Mouse (Mus musculus): ENCODE data around the gene Cdk5rap3.

Gene Cdk5rap3

DNA sequence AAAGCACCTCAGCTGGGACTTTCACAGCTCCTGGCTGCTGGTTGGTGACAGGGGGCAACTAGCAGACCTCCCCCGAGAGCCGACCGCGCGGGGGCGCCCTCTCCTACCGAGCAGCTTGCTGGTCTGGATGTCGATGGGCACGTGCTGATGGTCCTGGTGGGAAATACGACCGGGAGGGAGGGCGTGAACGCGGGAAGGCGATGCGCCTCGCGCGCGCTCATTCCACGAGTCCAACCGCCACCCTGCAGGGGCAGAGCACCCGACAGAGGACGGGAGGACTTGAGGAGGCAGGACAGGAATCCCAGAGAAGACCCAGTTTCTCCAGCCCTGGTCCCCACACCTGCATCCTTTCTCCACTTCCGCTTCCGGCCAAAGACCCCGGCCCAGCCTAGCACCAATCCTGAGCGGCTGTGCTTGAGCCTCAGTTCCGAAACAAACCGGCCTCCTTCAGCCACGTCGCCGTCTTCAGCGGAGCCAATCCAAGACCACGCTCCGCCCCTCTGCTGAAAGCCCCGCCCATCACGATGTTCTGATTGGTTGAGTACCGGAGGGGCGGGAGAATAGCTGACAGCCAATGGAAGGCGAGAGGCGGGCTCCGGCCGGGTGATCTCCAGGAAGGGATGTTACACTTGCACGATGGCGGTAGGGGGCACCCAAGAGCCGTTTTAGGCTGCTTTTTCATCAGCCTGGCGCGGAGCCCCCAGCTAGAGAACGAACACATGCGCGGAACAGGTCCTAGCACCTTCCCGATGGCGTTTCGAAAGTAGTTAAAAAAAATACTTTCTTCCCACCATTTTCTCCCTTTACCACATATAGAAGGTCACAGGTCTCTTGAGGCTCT is at the start of gene Cdk5rap3:
Gene Cdk5rap3, minus strand, starts transcription at position 453 of the 841 bp plus-strand sequence.
- peak; percentile 100 for DNase-seq (ENCODE audit: low spot score in 2 of 2)

DNA sequence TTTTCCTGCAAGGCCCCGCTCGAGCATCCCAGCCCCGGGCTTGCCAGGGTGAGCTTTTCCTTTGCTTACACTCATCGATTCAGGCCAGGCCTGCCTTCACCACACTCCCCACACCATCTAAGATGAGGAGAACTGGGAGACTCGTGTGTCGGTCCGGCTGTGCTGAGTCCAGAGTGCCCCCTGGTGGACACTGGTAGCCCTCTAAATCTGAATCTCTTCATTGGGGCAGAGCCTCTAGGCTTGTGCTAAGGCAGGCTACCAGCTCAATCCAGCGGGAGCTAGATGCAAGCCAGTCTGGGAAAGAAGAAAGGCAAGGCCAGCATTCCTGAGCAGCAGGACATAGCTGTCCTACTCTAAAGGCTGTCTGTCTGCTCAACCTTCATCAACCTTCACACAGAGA is 47.3 kb upstream of the Cdk5rap3 start:
- peak; percentile 79 to 91 for DNase-seq (ENCODE audit: low spot score in 2 of 2)

DNA sequence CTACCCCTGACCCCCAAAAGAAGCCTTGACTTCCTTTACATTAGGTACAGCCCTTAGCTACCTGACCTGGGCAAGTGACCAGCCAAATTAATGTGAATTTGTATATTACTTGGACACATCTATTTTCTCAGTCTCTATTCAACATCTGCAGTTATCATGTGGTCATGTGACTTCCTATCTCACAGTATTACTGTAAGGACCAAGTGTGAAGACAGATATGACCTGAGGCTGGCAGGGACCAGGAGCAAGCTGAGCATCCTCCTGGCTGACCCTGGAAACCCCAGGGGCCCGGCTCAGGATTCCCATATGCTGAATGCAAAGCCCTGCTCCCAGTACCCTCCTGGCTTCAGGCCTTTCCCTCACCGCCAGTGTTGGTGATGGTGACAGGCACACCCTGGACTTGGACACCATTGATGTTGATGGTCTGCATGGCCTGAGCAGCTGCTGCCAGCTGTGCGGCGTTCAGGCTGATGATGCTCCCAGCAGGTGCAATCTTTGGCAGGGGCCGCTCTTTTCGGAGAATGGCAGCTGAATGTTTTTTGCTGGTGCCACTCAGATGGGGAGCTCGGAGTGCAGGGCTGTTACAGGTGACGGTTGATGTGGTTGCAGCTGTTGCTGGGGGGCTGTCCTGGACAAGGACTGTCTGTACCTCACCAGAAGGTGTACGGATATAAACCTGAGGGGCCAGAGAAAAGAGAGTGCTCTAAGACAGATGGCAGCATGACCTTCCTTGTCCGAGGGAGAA is 40.9 kb upstream of the Cdk5rap3 start:
- peak; percentile 63 to 68 for DNase-seq (ENCODE audit: low spot score in 2 of 2)

DNA sequence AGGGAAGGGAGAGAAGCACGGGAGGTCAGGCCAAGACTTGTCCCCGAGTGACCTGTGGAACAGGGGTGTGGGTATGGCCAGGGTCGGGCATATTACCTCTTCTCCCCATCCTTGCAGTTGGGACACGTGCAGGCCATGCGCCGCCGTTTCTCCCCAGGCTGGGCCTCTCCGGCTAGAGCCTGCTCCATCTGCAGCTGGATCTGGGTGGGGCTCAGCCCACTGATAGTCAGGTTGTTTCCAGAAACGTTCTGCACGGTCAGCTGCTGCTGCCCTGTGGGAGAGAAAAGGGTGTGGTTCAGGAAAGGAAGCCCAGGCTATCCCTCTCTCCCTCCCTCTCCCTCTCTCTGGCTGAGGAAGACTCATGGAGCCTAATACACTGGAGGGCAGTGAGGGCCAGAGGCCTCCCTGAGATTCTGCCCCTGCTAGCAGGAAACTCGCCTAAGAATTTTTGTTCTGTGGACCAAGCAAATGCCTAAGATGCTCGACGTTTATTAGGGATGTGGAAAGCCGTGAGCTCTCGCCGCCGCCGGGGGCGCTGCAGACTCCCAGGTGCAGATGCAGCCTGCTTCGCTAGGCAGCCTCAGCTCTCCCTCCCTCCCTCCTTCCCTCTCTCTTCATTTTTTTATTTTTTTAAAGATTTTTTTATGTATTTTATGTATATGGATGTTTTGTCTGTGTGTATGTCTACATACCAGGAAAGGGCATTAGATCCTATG is 39.9 kb upstream of the Cdk5rap3 start:
- no peak for DNase-seq (ENCODE audit: low spot score in 2 of 2)

DNA sequence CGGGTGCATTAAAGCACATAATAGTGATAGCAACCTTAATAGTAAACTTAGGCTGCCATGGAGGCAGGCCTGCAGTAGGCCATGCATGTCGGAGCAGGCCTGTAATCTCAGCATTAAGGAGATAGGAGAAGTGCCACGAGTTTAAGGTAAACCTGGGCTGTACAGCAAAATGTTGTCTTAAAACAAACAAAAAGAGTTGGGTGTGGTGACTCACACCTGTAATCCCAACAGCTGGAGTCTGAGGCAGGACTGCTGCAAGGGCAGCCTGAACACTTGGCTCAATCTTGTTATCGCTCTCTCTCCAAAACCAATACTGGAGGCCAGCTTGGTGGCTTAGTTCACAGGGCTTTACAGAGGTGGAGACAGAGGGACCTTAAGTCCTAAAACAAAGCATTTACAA is 38.8 kb upstream of the Cdk5rap3 start:
- DNase-seq (ENCODE audit: low spot score in 2 of 2), result no peak

DNA sequence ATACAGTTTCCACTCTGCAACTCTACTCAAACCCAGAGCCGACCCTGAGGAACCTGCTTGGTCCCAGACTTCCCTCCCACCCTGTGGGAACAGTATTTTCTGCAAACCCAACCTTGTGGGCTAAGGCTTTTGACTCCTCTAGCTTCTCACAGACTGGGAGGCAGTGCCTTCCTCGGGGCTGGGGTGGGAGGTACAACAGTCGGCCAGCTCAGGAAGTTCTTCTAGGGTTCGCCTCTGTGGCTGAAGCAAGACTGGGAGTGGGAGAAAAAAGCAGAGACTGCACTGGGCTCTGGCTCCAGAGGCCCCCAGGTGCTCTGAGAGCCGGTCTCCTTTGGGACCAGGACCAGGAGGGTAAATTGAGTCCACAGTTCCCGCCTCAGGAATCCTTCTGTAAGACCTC is 36.6 kb upstream of the Cdk5rap3 start:
- DNase-seq (ENCODE audit: low spot score in 2 of 2), result peak in 1 of 2 experiments; percentile 48

DNA sequence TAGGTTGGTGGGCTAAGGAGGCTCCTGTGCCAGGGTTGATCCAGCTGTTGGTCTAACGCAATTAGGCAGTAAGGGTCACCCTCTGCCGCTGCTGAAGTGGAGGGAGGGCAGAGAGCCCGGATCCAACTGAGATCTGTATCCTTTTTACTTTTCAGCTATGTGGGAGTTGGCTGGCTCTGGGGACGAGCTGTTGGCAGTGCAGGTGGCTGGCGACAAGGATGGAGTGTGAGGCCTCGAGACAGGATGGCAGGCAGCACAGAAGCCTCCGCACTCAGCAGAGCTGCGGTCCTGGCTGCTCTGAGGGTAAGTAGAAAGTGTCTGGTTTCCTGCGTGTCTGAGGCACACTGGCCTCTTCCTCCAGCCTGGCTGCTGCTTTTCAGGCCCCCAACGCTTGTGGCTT is 36.1 kb upstream of the Cdk5rap3 start:
- DNase-seq (ENCODE audit: low spot score in 2 of 2), result peak; percentile 40 to 51

DNA sequence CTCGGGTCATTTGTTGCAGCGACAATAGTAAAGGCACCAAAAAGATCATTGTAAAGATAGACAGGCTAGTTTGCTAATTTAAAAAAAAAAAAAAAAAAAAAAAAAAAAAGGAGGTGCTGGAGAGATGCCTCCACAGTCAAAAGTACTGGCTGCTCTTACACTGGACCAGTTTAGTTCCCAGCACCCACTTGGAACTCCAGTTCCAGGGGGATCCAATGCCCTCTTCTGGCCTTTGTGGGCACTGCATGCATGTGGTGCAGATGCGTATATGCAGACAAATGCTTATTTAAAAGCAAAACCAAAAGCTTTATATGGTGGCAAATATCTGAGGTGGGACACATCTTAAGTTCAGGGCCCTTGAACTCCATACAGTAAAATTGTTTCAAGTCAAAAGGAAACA is 34.5 kb upstream of the Cdk5rap3 start:
- no peak for DNase-seq (ENCODE audit: low spot score in 2 of 2)

DNA sequence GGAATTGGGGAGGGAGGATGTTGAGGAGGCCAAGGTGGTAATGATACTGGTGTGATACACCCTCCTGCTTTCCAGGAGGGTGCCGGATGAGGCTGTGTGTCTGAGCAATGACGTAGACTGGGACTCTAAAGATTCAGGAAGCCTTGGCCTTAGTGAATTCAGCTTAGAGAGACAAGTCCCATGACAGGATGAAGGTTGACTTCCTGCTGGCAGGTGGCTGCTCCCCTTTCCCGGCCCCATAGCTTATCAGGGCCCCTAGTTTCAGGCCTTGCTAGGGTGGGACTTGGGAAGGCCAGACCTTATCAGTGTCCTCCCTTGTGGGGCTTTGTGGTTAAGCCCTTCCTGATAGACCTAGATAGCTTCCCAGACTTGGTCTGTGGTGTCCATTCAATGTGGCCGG is 31.6 kb upstream of the Cdk5rap3 start:
- no peak for DNase-seq (ENCODE audit: low spot score in 2 of 2)

DNA sequence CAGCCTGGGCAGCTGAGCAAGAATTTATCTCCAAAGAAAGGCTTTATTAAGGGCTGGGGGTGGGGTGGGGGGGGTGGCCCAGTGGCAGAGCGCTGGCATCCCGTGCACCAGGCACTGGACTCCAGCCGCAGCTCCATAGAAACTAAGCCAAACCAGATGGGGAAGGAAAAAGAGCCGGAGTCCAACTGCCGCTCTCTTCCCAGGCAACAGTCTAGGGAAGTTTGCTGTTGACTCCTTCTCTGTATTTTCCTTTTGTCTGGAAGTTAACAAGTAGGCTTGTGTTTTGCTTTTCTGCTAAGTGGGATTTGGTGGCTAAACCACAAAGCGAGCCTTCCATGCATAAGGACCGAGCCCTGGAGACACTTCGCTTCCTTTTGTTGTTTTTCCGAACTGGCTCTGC is 30.2 kb upstream of the Cdk5rap3 start:
- DNase-seq (ENCODE audit: low spot score in 2 of 2), result no peak

DNA sequence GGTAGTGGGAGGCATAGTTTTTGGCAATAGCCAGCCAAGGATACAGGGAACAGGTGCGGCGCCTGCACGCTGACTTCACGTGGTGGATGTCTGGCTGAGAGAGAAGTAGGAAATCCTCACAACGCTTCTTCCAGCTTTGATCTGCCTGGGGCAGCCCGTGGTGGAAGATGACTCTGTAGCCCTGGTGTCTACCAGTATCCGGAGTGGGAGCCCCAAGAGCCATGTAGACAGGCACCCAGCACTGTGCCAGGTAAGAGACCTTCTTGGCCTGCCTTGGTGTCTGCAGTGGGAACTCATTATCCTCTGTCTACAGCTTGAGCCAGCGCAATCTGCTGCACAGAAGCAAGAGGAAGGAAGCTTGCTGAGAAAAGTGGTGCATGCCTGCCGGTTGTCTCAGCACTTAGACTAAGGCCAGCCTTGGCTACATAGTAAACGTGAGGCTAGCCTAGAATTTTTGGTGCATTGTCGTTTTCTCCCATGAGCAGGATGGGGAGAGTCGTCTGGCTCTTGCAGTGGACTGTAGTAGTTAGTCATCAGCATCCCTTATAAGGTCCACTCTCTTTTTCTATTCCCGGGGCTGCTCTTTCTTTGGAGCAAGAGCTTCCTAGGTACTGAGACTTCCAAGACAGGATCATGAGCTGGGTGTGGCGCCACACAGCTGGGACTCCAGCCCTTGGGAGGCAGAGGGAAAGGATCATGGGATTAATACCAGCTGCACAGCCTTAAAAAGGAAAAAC is 28.7 kb upstream of the Cdk5rap3 start:
- no peak for DNase-seq (ENCODE audit: low spot score in 2 of 2)

DNA sequence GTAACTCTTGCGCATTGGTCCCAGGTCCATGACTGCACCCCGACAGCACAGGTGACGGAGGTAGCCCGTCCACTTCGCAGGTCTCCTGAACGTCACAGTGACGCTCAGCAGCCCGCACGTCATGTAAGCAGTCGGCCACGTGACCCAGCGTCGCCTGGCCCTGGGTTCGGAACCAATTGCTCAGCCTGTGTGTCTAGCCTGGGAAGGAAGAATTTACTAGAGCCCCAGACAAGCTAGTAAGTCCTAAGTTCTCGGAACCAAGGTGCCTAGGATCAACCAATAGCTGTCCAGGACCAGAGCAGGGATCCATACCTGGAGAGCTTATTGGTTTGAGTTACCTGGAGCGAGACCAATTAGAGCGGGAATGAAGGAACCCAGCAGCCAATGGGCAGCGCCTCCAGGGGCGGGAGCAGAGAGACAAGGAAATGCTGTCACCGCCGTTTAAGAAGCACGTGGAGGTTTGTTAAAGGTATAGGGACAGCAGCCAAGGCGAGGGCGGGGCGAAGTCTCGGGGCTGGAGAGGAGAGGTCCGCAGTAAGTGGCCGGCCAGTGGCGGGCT is 27.5 kb upstream of the Cdk5rap3 start, which contains the start of gene Pnpo:
Gene Pnpo, minus strand, starts transcription at position 241 of the 559 bp plus-strand sequence.
- DNase-seq (ENCODE audit: low spot score in 2 of 2), result peak; percentile 85 to 90

DNA sequence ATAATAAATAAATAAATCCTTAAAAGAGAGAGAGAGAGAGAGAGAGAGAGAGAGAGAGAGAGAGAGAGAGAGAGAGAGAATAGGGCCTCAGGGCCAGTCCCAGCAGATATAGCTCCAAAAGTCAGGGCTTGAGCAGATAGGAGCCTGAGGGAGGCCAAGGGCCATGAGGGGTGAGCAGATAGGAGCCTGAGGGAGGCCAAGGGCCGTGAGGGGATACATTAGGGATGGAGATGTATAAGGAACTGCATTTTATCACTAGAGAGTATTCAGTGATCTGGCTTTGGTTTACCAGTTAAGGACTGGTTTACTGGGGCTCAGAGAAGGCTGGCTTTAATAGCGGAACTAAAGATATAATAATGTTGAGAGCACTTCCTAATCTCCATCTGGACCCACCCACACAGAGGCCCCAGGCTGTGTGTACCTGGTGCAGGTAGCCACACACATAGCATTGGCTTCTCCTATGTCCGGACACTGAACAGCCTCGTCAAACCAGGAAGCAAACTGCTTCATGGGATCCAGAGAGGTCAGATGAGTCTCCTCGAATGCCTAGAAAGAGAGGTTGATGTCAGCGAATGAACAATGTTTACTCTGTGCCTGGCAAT is 25.8 kb upstream of the Cdk5rap3 start:
- no peak for DNase-seq (ENCODE audit: low spot score in 2 of 2)

DNA sequence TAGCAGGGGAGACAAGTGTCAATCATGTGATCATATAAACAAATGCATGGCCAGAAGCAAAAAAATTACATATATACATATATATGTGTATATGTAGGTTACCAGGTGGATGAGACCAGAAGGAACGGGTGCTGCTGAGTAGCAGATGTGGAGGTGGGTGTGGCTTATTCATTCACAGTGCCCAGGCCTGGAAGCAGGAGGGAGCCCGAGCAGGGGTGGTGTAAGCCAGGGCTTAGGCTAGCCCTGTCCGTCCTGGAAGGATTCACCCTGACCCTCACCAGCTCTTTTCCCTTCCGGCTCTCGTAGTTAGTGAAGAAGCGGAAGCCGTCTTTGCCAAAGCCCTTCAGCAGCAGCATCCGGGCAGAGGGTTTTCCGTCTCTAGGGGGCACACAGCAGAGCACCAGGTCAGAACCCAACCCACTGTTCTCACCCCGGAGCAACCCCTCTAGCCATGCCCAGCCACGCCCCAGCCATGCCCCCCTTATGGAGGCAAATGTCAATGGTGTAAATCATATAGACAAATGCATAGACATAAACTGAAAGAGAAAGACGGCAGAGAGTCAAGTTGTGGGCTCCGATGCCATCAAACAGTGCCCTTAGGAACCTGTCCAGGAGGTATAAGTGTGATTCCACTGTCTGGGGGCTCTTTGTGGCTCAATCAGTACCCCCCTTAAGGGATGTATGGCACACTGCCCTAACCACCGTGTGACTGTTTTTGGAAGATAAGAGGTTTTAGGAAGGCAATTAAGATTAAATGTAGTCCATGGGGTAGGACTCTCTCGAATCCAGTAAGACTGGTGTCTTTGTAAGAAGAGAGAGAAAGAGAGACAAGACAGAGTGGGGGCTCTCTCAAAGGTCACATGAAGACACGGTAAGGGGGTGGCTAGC is 24.5 kb upstream of the Cdk5rap3 start:
- no peak for DNase-seq (ENCODE audit: low spot score in 2 of 2)

DNA sequence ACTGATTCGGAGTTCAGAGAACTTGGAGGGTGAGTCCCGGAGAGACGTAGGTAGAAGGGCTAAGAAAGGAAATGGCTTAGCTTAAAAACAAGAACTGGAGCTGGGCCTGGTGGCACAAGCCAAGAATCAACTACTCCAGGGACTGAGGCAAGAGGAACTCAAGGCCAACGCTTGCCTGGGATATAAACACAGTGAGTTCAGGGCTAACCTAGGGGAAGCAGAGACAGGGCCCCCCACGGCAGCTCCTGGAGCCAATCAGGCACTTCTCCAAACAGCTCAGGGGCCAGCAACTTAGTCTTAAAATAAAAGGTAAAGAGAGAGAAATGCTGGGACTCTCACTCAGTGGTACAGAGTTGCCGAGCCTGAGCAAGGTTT is 22.1 kb upstream of the Cdk5rap3 start:
- DNase-seq (ENCODE audit: low spot score in 2 of 2), result no peak

DNA sequence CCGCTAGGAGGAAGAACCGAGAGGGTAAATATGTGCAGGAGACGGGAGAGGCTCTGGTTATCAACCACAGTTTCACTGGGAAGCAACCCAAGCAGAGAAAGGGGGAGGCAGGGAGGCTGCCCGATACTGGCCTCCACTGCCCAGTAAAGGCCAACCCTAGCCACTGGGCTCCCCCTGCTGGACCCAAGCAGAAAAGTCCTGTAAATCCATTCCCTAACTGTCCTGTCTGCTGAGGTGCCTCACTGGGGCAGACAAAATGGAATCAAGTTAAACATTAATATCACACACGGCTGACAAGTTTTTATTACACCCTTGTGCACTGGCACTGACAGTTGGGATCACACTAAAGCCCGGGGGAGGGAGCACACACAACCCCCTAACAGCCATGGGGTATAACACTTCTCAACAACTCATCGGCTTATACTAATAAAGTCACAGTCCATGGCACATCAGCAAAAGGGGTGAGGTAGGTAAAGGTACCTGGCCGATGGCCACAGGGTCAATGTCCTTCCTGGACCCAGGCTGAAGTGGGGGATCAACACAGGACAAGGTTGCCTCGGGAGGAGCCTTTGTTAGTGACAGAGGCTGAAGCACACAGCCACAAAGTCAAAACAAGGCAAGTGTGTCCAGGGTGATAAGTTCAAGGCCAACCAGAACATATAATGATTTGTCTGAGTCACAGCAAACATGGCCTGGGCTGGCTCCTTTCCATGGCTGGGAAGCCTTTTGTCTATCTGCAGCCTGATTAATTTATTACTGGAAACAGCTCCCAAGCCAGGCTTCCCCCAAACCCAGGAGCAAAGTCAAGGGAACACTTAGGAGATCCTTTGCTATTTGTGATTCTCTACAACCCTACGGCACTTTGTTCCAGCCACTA is 21.5 kb upstream of the Cdk5rap3 start:
- no peak for DNase-seq (ENCODE audit: low spot score in 2 of 2)

DNA sequence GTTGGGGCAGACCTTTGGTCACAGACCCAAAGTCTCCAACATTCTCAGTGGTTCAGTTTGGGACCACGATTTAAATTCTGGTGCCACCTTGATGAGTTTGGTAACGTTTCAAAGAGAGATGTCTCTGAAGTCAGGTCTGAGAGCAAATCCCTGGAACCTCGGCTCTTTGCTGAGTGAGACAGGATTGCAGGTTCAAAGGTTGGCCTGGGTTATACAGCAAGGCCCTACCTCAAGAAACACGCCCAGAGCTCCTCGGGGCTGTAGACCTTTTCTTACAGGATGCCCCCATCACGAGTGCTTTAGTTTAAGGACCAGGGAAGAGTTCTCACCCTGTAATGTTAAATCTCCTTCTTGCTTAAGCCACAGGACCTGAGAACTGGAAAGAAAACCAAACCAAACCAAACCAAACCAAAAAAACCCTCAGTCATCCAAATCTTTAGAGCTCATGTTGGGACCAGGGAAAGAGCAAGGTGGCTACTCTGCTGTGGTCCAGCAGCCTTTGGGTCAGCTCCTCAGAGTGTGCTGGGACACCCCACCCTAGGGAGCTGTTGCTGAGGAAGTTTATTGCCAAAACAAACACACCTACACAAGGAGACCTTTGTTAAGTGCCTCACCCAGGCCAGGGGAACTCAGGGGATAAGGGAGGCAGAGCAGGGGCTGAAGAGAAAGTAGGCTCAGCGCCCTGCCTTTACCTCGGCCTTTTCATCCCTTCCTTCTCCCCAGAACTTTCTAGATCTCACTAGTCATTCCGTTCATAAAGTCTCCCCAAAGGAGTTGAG is 19.8 kb upstream of the Cdk5rap3 start:
- no peak for DNase-seq (ENCODE audit: low spot score in 2 of 2)

DNA sequence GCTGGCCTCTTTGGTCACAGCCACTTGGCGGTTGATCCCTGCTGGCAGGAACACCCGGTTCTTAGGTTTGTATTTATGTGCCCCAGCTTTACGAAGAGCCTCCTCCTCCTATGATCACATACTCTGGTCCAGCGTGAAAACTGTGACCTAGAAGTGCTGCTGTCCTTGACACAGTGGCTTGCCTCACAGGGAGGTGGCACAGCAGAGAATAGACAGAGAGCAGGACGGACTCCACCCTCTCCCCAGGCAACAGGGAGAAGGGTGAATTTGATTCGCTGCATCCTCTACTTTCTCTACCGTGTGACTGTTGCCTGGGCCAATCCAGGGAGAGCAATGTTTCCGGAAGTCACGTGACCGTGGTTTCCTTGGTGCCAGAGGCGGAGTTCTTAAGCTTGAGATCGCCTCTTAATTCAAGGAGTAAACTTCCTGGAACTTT is 18.6 kb upstream of the Cdk5rap3 start:
- no peak for DNase-seq (ENCODE audit: low spot score in 2 of 2)
